Mouse (Mus musculus): ENCODE measurements around the gene Gm6614. TPM values are rescaled to one million over a fixed set of nuclear protein-coding genes. Genes with fewer than 3 reads are reported as not detected.

Gm6614 gene
- polyA plus RNA-seq, 1 experiment from 2014 or later: not detected

DNA sequence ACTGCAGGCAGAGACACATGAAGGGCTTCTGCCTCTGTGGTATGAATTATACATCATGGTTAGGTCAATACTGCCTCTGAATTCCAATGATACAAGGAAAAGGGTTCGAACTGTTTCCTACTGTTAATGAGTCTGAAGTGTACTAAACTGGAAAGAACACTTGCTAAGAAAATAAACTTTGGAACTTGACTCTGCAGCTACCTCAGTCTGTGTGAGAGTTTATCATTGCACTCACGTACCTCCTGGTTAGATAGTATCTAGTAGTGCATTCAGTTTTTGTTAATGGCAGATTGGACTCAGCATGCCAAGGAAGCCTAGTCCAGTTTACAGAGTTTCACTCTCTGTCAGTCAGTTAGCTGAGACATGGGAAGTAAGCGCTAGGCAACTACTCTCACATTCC lies 26.6 kb downstream of the Gm6614 start:
- Histone ChIP-seq H3K4me3 (ENCODE audit: low read depth, low read length) (no peak overlapping the region), H3K27ac (ENCODE audit: low read length) (no peak overlapping the region), H3K36me3 (ENCODE audit: control insufficient read depth, insufficient read depth, low read length) (no peaks in the 10 kb centered on the region), H3K4me2 (ENCODE audit: low read length) (no peak overlapping the region), H3K9ac (ENCODE audit: low read depth, low read length) (no peak overlapping the region), H3K27me3 (ENCODE audit: control insufficient read depth, insufficient read depth, low read depth, low read length) (no peaks in the 10 kb centered on the region), H3K9me3 (replicated peaks; ENCODE audit: control insufficient read depth, low read length, poor library complexity, severe bottlenecking) (no peaks in the 10 kb centered on the region), H3K4me1 (ENCODE audit: control insufficient read depth, insufficient read depth, low read length) (no peaks in the 10 kb centered on the region)
- 82% methylated on average over 3 of the region's 3 CpGs for WGBS
- no peak for ATAC-seq

DNA sequence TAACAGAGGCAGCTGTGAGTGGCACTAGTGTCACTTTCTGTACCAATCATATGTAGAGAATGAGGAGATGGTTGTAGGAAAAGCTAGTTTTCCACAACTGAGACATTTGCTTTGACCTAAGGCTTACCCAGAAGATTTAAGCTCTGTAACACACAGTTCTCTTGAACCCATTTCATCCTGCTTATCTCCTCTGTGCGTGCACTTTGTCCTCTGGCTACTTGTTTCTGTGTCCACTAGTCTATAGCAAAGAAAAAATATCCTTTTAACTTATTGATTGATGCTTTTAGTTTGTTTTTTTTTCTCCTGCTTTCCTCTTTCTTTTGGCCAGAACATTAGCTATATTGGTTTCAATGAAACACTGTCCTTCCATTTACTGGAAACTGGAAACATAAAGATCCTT lies 48.8 kb downstream of the Gm6614 start:
- no peaks in the 10 kb centered on the region for H3K4me1 ChIP-seq (ENCODE audit: control insufficient read depth, insufficient read depth, low read length)
- no peak overlapping the region for H3K4me2 ChIP-seq (ENCODE audit: low read length)
- no peak overlapping the region for H3K9ac ChIP-seq (ENCODE audit: low read depth, low read length)
- no peak for ATAC-seq
- no peaks in the 10 kb centered on the region for H3K36me3 ChIP-seq (ENCODE audit: control insufficient read depth, insufficient read depth, low read length)
- no peaks in the 10 kb centered on the region for H3K9me3 ChIP-seq (replicated peaks; ENCODE audit: control insufficient read depth, low read length, poor library complexity, severe bottlenecking)
- H3K27ac ChIP-seq (ENCODE audit: low read length): no peak overlapping the region
- 83% methylated on average over 1 of the region's 1 CpGs for WGBS
- H3K4me3 ChIP-seq (ENCODE audit: low read depth, low read length): no peak overlapping the region
- no peaks in the 10 kb centered on the region for H3K27me3 ChIP-seq (ENCODE audit: control insufficient read depth, insufficient read depth, low read depth, low read length)

- Histone ChIP-seq H3K27me3 (ENCODE audit: control insufficient read depth, insufficient read depth, low read depth, low read length) (no peaks in the 10 kb centered on the region), H3K9ac (ENCODE audit: low read depth, low read length) (no peak overlapping the region), H3K4me3 (ENCODE audit: low read depth, low read length) (no peak overlapping the region), H3K27ac (ENCODE audit: low read length) (no peak overlapping the region), H3K36me3 (ENCODE audit: control insufficient read depth, insufficient read depth, low read length) (no peaks in the 10 kb centered on the region), H3K4me2 (ENCODE audit: low read length) (no peak overlapping the region), H3K9me3 (replicated peaks; ENCODE audit: control insufficient read depth, low read length, poor library complexity, severe bottlenecking) (no peaks in the 10 kb centered on the region), H3K4me1 (ENCODE audit: control insufficient read depth, insufficient read depth, low read length) (no peaks in the 10 kb centered on the region)
- WGBS: 93% methylated on average over 3 of the region's 3 CpGs
- no peak for ATAC-seq
Measured at GRCm38 (mm10) chr6:141961861-141962260, 49.4 kb downstream of the Gm6614 start.

DNA sequence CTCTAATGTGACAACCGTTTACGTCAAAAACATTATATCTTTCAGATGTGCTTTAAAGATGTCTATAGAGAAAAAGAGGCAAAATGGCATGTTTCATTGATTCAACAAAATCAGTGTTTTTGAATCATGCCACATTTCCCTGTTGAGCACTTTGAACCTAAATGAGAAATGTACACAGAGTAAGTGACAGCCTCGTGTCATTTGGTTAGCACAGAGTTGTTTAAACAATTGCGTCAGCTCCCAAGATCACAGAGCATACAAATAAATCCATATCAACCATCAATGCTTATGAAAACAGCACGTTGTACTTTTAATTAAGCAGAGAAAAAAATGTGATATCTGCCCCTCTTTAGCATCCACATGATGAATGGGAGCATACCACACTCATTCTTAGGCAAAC lies 50.7 kb downstream of the Gm6614 start:
- H3K9ac ChIP-seq (ENCODE audit: low read depth, low read length): no peak overlapping the region
- H3K4me1 ChIP-seq (ENCODE audit: control insufficient read depth, insufficient read depth, low read length): no peaks in the 10 kb centered on the region
- H3K4me2 ChIP-seq (ENCODE audit: low read length): no peak overlapping the region
- H3K4me3 ChIP-seq (ENCODE audit: low read depth, low read length): no peak overlapping the region
- no peak overlapping the region for H3K27ac ChIP-seq (ENCODE audit: low read length)
- no peak for ATAC-seq
- H3K36me3 ChIP-seq (ENCODE audit: control insufficient read depth, insufficient read depth, low read length): no peaks in the 10 kb centered on the region
- no peaks in the 10 kb centered on the region for H3K27me3 ChIP-seq (ENCODE audit: control insufficient read depth, insufficient read depth, low read depth, low read length)
- WGBS: 78% methylated on average over 5 of the region's 5 CpGs
- no peaks in the 10 kb centered on the region for H3K9me3 ChIP-seq (replicated peaks; ENCODE audit: control insufficient read depth, low read length, poor library complexity, severe bottlenecking)

DNA sequence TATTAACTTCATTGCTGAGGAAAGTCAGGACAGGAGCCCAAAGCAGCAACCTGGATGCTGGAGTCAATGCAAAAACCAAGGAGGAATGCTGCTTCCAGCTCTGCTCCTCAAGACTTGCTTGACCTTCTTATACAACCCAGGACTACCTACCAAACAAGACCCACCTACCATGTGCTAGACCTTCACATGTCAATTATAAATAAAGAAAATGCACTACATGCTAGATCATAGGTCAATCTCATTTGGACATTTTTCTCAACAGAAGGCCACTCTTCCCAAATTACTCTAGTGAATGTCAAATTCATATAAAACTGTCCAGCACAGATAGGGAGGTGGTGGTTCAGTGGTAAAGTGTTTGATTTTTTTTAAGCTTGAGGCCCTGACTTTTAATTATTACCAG lies 64.4 kb downstream of the Gm6614 start, which contains the start of gene Slco1a1:
Gene Slco1a1 (minus strand): TSS at position 101 of the 400 bp plus-strand sequence.
- H3K27me3 ChIP-seq (ENCODE audit: control insufficient read depth, insufficient read depth, low read depth, low read length): no peaks in the 10 kb centered on the region
- H3K4me1 ChIP-seq (ENCODE audit: control insufficient read depth, insufficient read depth, low read length): no peaks in the 10 kb centered on the region
- H3K36me3 ChIP-seq (ENCODE audit: control insufficient read depth, insufficient read depth, low read length): no peaks in the 10 kb centered on the region
- no peak within 1 kb of the TSS for H3K27ac ChIP-seq (ENCODE audit: low read length)
- H3K4me2 ChIP-seq (ENCODE audit: low read length): no peak within 1 kb of the TSS
- no peaks in the 10 kb centered on the region for H3K9me3 ChIP-seq (replicated peaks; ENCODE audit: control insufficient read depth, low read length, poor library complexity, severe bottlenecking)
- H3K9ac ChIP-seq (ENCODE audit: low read depth, low read length): no peak within 1 kb of the TSS
- no peak for ATAC-seq
- H3K4me3 ChIP-seq (ENCODE audit: low read depth, low read length): no peak within 1 kb of the TSS

GRCm38 (mm10) chr6:141940451-141940850 lies 70.8 kb downstream of the Gm6614 start:
- Histone ChIP-seq H3K27me3 (ENCODE audit: control insufficient read depth, insufficient read depth, low read depth, low read length) (no peaks in the 10 kb centered on the region), H3K4me1 (ENCODE audit: control insufficient read depth, insufficient read depth, low read length) (no peaks in the 10 kb centered on the region), H3K36me3 (ENCODE audit: control insufficient read depth, insufficient read depth, low read length) (no peaks in the 10 kb centered on the region), H3K9me3 (replicated peaks; ENCODE audit: control insufficient read depth, low read length, poor library complexity, severe bottlenecking) (no peaks in the 10 kb centered on the region), H3K27ac (ENCODE audit: low read length) (no peak overlapping the region), H3K9ac (ENCODE audit: low read depth, low read length) (no peak overlapping the region), H3K4me3 (ENCODE audit: low read depth, low read length) (no peak overlapping the region), H3K4me2 (ENCODE audit: low read length) (no peak overlapping the region)
- WGBS: 94% methylated on average over 1 of the region's 1 CpGs
- ATAC-seq: no peak

Other genes starting within 250 kb of the Gm6614 start
- gene Gm5724, start 237.6 kb downstream of the Gm6614 start, polyA plus RNA-seq (2015; fragmentation: Nextera tagmentation; extraction: Ambion mirVana): not detected in 2 replicates
- gene Slco1a4, start 155.2 kb downstream of the Gm6614 start, polyA plus RNA-seq (2015; fragmentation: Nextera tagmentation; extraction: Ambion mirVana): 1.3 and 1.5 TPM in 2 replicates
- not detected in 2 replicates for gene Slco1a1, start 64.5 kb downstream of the Gm6614 start, polyA plus RNA-seq (2015; fragmentation: Nextera tagmentation; extraction: Ambion mirVana)
- 0.53 TPM in 1 of 2 replicates, not detected in the other for gene Slco1a6, start 197.1 kb upstream of the Gm6614 start, polyA plus RNA-seq (2015; fragmentation: Nextera tagmentation; extraction: Ambion mirVana)